Mouse (Mus musculus) frontal cortex, adult 2 months (tissue): ENCODE data around the gene Tead2. TPM values are rescaled to one million over a fixed set of nuclear protein-coding genes. Genes with fewer than 3 reads are reported as not detected.
A peak's percentile ranks its signal among the peaks of the same experiment; 100 is the strongest.

Experiments
- DNase-seq, 2 experiments: peaks; one replicate each; pipeline ENCODE4 v3.0.0; 2022; ENCODE audit warnings: low spot score in 1 of 2; ENCODE audit errors: extremely low spot score in 1 of 2
- polyA plus RNA-seq: library from polyadenylated mRNA; depleted of rRNA; stranded (reverse); fragments of >200 nt; gene quantifications from 2 replicates; pipeline ENCODE4 v1.2.3, GENCODE M21; 2012

Tead2 gene
- polyA plus RNA-seq, 1 experiment: 9.6 TPM

DNA sequence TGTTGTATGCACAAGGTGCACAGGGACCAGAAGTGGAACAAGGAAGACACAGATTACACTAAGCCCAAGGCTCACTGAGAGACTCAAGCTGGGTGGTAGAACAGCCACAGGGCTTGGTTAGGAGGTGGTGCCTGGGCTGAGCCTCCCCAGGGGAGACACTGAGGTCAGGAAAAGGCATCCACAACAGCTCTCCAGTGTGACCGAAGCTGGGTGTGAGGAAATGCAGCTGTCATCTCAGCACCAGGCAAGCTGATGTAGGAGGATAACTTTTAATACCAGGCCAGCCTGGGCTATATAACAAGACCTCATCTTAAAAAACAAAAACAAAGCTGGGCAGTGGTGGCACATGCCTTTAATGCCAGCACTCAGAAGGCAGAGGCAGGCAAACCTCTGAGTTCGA lies 24.4 kb upstream of the Tead2 start:
- DNase-seq: no peak

DNA sequence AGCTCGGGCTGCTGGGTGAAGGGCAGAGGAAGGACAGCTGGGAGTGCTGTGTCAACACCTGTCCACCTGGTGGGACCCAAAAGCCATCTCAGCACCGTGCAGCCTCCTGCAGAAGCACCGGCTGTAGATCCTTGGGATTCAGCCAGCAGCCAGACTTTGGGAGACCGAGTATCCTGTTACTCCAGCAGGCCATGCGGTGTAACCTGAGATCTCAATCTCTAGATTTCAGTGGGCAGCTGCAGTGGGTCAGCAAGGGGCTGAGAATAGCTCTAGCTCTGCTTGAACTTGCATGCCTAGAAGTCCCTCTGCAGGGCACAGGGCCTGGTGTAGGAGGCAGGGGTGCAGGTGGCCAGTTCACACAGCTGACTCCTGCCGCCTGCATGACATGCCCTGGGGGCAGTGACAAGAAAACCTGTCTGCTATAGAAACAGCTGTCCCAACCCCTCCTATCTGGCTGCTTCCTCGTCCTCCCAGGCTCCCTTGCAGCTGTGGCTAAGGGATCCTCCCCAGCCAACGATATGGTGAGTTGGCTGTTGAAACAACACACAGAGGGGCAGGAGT lies 23.7 kb upstream of the Tead2 start:
- no peak for DNase-seq

DNA sequence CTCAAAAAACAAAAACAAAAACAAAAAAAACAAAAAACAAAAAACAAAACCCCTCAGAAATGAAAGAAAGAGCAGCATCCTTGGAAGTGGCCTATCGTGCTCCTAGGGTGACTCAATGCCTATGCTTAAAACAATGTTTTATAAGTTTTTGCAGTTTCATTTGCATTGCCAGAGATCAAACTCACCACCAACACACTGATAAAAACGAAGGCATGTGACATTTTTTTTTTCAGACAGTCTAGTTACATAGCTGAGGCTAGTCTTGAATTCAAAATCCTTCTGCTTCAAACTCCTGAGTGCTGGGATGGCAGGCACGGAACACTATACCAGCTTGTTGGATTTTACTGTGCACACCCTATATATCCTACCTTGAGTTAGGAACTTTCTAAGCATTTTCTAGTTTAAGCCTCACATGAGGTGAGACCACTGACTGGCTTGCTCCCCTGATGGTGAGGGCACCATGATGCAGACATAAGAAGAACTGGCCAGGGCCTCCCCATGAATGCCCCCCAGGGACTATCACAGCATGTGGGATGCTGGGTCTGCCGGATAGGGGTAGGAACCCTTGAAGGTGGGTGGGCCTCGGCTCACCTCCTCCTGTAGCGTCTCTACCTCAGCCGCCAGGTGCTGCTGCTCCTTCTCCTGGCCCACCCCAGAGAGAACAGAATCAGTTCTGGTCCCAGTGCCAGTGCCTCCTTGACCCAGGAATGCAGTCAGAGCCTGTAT lies 22.8 kb upstream of the Tead2 start:
- no peak for DNase-seq

DNA sequence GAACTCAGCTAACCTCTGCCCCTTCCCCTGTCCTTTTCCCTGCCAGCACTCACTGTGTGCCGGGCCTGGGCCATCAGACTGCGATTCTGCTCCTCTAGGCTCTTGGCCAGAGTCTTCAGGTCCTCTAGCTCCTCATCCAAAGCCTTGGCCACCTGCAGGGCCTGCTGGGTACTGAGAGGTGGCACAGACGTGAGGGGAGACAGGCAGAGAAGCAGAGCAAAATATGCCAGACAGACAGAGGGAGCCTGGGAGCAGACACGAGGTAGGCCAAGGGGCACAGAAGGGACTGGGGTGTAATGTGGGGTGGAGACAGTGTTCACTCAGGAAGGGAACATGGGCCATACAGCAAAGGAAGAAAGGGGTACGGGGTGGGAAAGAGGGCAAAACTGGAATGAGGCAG lies 22.1 kb upstream of the Tead2 start:
- no peak for DNase-seq

DNA sequence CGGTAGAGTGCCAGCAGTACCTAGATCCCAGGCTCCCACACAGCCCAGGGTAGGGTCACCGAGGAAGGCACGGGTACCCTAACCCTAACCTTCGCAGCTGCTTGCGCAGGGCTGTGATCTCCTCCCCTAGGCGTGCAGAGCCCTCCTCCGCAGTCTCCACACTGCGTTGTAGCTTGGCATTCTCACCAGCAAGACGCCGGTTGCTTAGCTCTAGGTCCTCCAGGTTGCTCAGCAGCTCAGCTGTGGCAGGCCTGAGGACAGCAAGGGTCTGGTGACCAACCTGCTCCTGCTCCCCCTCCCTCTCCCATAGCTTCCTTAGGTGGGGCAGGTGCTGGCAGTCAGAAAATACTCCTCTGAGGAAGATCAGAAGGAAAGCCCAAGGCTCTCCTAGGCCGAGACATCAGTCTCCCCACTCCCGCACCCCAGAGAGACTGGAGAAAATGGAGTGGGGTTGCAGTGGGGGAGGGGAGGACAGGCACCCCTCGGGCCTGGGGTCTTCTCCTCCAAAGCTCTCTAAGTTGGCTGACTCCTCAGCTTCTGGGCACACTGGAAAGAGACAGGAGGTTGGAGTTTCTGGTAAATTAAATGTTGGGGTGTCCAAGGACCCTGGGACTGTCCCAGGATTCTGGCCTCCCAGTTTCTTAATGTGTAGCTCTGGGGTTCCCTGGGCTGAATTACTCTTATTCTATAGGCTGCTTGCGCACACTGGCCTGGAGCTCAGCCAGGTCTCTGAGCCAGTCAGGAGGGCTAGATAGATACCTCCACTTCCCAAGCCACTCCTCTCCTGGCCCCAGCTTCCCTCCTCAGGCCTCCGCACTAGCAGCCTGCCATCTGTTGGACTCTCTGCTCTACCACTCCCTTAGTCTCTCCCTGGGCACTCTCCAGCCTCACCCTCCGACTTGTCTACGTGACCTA lies 21.4 kb upstream of the Tead2 start:
- no peak for DNase-seq

DNA sequence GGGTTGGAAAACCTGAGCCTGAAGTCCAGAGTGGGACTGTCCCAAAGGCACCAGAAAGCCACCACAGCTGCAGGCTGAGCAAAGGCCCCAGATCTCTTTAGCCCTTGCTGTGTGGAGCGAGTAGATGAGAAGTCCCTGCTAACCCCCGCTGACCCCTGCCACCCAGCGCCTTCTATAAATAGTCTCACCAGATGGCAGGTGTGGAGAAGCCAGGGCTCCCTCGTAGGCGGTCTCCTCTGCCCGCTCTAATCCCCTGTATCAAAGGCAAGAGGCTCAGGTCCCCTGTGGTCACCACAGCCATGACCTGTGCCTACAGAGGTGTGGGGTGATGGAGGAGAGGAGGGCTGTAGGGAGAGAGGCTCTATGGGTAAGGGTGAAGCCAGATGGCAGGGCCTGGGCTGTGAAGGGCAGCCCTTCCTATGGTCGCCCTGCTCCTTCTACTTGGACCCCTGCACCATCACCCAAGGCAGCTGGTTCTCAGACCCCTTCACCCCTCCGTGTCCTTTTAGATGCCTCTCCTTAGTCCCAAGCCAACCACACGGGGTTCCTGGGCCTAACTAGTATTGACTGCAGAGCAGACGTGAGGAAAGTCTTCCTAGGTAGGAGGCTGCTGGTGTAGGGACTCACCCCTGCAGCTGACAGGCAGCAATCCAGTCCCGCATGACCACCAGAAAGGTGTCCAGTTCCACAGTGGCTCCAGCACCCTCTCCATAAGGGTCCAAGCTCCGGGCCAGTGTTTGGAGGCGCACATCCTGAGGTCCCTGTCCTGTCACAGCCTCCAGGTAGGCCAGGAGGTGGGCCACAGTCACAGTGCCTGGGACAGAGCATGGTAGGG lies 20.0 kb upstream of the Tead2 start:
- DNase-seq: no peak

DNA sequence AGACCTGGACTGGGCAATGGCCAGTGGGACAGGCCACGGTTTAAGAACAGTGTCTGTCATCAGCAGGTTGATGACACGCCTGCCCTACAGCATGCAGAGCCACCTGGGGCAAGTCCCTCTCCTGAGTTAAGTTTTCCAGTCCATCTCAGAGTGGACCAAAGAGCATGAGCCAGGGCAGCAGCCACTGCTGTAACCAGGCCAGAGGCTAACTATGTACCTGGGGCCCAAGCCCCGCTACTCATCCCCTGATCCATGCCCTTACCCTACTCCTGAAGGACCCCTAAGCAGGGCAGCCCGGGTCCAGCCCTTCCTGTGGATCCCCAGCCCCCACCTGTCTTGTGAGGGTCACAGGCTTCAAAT lies 19.4 kb upstream of the Tead2 start:
- DNase-seq: no peak

DNA sequence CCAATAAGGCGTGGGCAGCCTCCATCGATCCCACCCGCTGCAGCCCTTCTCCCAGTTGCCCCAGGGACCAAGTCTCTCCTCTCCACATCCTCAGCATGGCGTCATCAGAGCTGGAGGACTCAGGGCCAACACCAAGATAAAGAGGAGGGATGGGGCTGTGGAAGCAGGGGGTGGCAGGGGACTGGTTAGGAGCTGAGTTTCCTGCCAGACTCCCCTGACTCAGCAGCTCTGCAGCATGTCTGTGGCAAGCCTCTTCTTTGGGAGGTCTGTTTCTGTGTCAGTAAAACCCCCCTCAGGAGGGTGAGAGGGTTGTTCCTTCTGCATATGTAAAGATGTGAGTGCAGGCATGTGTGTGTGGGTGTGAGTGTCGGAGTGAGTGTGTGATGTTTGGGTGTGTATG lies 18.6 kb upstream of the Tead2 start:
- DNase-seq: no peak

DNA sequence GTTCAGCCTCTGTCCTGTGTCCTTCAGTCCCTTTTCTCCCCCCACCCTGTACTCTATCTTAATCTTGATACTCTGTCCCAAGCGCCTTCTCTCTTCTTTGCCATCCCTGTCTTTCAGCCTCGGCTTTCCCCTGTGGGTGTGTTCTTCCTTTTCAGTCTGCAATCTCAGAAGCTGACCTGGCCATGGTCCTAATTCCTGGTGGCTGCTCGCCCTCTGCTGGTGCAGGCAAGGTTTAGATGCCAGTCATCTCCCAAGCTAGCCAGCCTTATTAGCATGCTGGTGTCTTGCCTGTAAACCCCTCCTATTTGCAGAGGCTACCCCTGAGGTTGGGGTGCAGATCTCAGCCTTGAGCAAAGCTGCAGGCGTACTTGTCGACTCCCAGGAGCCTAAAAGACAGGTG lies 17.1 kb upstream of the Tead2 start:
- DNase-seq: peak in 1 of 2 experiments; percentile 81

DNA sequence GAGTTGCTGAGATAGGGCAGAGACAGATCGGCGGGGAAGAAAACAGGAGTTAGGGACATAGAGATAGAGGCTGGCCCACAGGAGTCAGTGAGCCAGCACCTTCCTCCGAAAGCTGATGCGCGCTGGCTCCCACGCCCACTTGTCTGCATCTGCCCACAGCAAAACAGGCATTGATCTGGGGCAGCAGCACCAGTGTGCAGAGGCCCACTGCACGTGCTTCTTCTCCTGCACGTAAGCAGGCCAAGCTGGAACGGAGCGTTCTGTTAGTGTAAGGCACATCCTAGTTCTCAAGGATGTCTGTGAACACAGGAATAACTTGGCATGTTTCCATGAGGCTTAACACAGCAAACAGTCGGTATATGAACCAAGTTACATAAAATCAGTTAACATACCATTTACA lies 16.6 kb upstream of the Tead2 start:
- peak; percentile 48 to 66 for DNase-seq

DNA sequence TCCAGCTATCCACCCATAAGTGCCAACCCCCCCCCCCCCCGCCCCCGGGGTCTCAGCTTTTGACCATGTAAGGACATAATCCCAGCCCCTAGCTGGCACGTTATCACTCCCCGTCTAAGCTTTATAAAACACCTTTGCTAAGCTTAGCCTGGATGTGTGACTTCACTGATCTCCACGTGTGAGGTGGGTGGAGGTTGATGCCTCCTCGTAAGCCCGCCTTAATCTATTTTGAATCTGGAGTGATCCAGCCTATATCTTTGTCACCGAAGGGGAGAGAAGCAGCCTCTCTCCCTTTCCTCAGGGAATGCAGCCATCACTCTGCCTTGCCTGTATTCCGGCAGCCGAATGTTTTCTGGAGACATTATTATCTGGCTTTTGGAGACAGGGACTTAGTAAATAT lies 12.9 kb upstream of the Tead2 start:
- peak in 1 of 2 experiments; percentile 59 for DNase-seq

DNA sequence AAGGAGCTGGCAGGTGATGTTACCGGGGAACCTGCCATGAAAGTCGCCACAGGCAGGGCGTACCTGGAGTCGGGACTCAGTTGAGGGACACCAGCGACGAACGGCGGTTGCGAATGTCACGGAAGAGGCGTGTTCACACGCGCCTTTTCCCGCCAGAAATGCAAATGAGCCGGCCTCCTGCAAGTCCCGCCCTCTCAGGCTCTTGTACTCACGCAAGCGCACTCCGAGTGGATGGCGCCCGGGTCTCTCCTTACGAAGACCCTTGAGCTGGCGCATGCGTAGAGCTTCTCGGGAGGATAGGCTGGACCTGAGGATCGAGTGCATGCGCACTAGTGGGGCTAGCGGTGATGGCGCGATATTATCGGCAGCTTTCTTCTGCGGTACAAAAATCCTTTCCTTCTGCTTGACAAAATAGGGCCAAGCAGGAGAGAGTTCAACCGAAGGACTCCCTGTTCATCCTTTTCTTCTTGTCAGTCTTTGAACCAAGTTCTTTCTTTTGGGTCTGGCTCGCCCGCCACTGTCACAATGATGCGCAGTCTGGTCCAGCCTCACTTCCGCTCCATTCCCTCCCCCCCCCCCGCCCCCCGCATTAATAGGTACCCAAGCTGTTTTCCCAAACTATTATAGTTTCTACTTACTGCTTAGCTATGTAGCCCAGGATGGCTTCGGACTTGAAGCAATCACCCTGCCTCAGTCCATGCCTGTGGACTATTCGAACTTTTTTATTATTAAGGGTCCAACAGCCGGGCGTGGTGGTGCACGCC lies 11.0 kb upstream of the Tead2 start, which contains the start of gene Ccdc155:
Gene Ccdc155, minus strand, starts transcription at position 513 of the 764 bp plus-strand sequence.
- peak; percentile 90 to 95 for DNase-seq

DNA sequence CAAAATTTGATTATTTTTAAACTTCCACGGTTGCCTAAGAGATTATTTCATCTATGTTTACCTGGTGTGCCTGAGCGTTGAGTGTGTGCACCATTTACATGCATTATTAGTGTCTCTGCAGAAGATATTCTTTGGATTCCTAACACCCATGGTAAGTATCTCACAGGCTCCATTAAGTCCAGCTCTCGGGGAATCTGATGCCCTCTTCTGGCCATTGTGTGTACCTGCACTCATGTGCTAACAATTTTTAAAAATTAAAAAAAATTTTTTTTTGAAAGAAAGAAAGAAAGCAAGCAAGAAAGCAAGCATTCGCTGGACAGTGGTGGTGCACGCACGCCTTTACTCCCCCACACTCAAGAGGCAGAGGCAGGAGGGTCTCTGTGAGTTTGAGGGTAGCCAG lies 7.3 kb upstream of the Tead2 start:
- no peak for DNase-seq

DNA sequence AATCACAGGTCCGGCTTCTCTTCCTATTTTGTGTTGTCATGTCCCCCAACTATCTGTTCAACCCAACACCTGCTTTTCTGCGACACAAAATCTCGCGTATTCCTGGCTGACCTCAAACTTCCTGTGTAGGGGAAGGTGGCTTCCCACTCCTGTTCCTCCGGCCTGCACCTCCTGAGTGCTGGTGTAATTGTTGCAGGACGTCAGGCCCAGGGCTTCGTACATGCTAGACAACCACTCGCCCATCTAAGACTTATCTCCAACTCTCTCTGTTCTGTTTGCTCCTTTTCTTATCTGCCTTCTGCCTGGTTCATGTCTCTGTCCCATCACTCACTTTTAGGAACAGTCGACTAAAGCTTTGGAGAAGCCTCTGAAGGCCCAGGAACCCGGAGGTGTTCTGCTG lies 4.5 kb upstream of the Tead2 start:
- no peak for DNase-seq

DNA sequence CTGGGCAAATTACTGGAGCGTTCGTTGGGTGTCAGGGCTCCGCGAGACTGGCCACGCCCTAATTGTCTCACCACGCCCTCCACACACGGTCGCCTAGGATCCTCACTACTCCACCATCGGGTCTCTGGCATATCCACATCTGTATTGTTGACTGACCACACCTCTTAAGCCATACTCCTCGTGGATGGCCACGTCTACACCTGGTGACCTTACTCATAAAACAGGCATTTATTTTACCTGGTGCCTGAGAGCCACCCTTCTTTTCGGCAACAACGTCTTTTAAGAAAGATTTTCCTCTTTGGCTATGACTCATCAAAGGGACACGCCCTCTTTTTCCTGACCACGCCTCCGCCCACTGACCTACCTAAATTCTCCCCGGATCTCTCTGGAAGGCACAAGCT lies 3.7 kb upstream of the Tead2 start, which contains the start of gene Dkkl1:
Gene Dkkl1, minus strand, starts transcription at position 297 of the 401 bp plus-strand sequence.
- no peak for DNase-seq

DNA sequence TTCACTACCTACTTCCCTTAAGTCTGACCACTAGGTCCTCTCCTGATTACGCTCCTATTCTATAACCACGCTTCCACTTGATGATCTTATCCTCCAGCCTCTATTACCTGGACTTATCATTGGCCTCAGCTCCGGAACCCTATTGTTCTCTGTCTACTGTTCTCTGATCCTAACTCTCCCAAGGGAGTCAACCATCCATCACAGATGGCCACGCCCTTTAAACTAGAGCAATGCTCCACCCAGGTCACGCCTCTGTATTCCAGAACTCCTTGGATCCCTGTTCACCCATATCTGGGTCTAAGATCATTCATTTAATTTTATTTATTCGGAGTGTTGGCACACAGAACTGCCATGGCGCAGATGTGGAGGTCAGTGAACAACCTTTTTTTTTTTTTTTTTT lies 3.2 kb upstream of the Tead2 start:
- DNase-seq: no peak

DNA sequence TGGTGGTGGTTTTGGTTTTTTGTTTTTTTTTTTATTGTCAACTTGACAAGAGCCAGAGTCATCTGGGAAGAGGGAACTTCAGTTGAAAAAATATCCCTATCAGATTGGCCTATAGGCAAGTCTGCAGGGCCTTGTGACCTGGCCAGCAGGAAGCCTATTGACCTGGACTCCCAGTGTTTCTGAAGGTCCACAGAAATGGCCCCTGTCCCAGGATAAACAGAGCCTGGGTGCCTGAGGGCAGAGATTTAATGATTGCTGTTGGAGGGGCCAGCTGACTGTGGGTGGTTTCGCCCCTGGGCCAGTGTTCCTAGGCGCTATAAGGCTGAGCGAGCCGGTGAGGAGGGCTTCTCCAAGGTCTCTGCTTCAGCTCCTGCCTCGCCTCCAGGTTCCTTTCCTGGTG lies 1.8 kb upstream of the Tead2 start:
- no peak for DNase-seq

DNA sequence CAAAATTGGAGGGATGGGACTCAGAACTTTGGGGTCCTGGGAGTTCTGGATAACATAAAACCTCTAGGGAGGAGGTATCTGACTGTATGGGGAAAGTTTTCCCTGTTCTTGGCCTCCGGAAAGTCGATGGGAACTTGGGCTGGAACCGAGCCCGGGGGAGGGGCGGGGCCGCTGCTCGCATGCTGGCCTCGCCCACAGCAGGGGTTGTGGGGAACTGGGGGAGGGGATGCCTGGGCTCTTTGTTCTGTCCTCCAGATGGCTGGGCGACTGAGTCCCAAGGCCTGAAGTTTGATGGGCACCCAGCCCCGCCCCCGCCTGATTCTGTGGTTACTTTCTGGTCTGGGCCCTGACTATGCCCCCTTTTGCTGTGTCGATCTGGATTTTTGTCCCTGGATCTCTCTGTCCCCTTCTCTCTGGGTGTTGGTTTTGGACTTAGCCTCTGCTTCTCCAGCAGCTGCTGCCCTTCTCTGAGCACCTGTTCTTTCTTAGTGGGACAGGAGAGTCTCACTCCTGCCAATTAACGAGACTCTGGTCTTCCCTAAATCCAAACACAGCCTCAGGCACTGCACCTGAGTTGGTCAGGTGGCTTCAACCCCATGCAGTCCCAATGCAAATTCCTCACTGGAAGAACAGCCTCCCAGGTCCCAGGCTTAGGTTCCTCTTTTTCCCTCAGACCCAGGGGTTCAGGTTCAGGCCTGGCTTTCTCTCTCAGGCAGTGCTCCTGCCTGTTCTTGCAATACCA lies 1.1 kb downstream of the Tead2 start:
- no peak for DNase-seq

DNA sequence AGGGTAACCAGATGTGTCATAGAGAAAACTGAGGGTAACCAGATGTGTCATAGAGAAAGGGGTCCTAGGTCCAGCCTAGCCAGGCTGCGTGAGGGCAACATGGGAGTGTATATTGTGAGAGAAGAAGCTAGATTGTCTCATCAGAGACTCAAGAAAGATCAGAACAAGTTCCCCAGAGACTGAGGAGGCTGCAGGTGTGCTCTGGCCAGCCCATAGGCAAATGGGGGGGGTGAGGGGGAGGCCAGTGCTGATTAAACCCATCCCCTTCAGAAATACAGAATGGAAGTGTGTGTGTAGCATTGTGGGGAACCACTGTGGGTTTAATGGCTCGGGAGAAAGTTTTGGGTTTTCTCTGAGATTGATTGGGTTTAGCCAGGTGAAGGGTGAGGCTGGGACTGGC lies 6.1 kb downstream of the Tead2 start:
- no peak for DNase-seq
